Mouse (Mus musculus) fibroblast of lung, adult 2 months (primary cell): ENCODE data around the gene Gid8.

Experiments
- DNase-seq: peaks from one replicate; pipeline ENCODE4 v3.0.0-alpha.2; 2011; ENCODE audit warnings: low read depth

The Gid8 gene

GRCm38 (mm10) chr2:180748904-180749303, 39.0 kb downstream of the Gid8 start:
- no peak for DNase-seq

- no peak for DNase-seq
Observed at GRCm38 (mm10) chr2:180754976-180755688, 45.2 kb downstream of the Gid8 start.

- DNase-seq = no peak
Observed at GRCm38 (mm10) chr2:180755896-180756295, 46.0 kb downstream of the Gid8 start.

- no peak for DNase-seq
Observed at GRCm38 (mm10) chr2:180756786-180757185, 46.9 kb downstream of the Gid8 start.

- DNase-seq = no peak
Observed at GRCm38 (mm10) chr2:180758513-180759263, 48.8 kb downstream of the Gid8 start.

GRCm38 (mm10) chr2:180764986-180765385, 55.1 kb downstream of the Gid8 start:
- no peak for DNase-seq

GRCm38 (mm10) chr2:180765713-180766112, 55.8 kb downstream of the Gid8 start:
- no peak for DNase-seq
